Mouse (Mus musculus): ENCODE data around the gene Frmd4b.
"Not testable (repeated sequence)": the region's sequence is repeated elsewhere in the genome, so short reads cannot be mapped to it uniquely, and the experiment has no call there.

Frmd4b gene

DNA sequence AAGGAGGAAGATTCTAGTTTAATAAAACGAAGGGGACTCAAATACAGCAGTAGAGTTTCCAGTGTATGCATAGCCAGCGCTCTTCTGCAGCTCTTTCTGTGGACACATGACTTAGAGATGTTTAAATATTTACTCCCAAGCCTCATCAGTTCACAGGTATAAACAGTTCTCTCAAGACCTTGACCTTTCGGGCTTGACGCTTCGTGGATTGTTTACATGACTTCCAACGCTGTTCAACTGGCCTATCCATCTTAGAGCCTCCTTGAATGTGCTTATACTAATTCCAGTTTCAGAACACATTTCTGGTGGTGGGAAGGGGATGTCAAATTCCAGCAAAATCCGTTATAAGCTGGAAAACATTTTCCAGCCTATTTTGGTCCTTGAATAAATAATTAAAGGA, 203.9 kb downstream of the Frmd4b start:
- DNase-seq (ENCODE audit: low spot score) = no peak

- no peak for DNase-seq (ENCODE audit: low spot score)
These were observed 204.9 kb downstream of the Frmd4b start for GRCm38 (mm10) chr6:97412403-97412802.

DNA sequence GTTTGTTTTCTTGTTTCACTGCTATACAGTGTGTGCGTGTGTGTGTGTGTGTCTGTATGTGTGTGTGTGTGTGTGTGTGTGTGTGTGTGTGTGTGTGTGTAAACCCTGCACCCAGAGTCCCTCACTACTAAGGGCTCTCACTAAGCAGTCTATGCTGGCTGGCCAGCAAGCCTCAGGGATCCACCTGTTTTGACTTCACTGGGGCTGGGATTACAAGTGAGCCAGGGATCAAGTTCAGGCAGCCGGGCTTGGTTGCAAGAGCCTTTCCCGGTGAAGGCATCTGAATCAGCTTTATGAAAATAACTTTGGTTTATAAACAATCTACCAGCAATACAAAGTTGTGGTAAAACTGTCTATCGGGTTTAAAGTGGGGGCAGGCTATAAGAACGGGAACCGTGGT, 206.0 kb downstream of the Frmd4b start:
- DNase-seq (ENCODE audit: low spot score) = no peak

- no peak for DNase-seq (ENCODE audit: low spot score)
These were observed 207.7 kb downstream of the Frmd4b start for GRCm38 (mm10) chr6:97409467-97410239.

DNA sequence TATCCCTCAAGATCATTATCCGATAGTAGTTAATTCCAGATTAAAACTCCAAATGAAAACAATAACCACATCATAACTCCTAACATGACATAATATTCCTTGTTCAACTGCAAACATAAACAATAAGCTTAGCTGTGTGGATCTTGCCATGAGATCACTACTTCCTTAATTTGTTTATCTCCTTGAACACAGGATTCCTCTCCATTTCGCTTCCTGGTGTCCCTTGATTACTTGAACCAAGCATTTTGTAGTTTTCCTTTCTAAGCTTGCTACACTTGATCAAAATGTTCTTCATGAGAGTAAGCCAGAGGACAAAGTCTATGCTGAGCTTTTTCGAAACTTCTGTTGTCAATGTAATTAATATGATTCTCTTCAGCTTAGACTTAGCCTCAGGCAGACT, 209.4 kb downstream of the Frmd4b start:
- DNase-seq (ENCODE audit: low spot score) = no peak

DNA sequence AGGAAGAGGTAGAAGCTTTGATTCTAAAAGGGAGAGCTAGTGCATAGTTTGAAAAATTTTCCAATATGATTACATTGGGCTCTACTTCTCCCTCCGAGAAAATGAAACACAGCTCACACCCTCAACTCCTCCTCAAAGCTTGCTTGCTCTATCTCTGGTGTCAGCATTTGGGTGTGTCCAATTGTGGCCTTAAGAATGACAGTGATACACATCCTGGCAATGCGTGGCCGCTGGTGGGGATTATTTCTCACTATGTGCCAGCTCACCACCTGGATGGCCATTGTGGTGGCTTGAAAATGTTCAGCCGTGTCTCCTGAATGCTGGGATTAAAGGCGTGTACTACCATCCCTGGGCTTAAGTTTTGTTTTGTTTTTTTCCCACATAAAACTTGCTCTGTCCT, 209.9 kb downstream of the Frmd4b start:
- DNase-seq (ENCODE audit: low spot score) = no peak

- no peak for DNase-seq (ENCODE audit: low spot score)
These were observed 212.0 kb downstream of the Frmd4b start for GRCm38 (mm10) chr6:97405311-97405710.

- DNase-seq (ENCODE audit: low spot score) = no peak
These were observed 214.4 kb downstream of the Frmd4b start for GRCm38 (mm10) chr6:97402822-97403472.

DNA sequence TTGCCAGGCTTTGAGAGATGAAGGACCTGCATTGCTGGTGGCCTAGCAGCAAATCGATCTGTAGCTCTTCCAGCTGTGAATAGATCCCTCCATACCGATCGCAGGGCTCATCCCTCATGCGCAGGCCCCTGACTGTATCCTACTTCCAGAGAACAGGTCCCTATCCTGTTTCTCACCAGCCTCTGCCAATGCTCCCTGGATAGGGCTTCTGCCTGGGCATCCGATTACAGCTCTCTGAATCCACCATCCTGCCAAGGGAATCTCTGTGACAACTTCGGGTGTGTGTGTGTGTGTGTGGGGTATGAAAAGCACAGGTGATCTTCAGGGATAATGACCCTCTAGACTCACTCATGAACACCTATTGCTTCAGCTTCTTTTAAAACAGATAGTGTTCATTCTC, 216.9 kb downstream of the Frmd4b start:
- no peak for DNase-seq (ENCODE audit: low spot score)

- no peak for DNase-seq (ENCODE audit: low spot score)
These were observed 219.4 kb downstream of the Frmd4b start for GRCm38 (mm10) chr6:97397935-97398334.

DNA sequence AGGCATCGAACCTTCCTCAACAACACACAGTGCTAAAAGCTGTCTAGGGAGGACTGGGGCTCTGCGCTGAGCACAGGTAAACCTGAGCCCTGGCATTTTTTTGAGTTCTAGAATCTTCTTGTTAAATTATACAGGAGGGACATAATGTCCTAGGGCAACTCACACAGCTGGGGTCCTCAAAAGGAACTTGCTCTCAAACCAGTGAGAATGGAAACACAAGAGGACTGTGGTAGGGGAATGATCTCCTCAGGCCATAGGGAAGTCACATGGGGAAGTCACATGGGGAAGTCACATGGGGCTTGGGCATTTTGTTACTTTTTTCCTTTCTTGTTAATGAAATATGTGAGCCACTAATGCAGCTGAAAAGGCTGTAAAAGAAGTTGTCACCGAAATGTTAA, 220.4 kb downstream of the Frmd4b start:
- DNase-seq (ENCODE audit: low spot score) = no peak

GRCm38 (mm10) chr6:97396351-97396956, 220.9 kb downstream of the Frmd4b start:
- peak; percentile 50 for DNase-seq (ENCODE audit: low spot score)

DNA sequence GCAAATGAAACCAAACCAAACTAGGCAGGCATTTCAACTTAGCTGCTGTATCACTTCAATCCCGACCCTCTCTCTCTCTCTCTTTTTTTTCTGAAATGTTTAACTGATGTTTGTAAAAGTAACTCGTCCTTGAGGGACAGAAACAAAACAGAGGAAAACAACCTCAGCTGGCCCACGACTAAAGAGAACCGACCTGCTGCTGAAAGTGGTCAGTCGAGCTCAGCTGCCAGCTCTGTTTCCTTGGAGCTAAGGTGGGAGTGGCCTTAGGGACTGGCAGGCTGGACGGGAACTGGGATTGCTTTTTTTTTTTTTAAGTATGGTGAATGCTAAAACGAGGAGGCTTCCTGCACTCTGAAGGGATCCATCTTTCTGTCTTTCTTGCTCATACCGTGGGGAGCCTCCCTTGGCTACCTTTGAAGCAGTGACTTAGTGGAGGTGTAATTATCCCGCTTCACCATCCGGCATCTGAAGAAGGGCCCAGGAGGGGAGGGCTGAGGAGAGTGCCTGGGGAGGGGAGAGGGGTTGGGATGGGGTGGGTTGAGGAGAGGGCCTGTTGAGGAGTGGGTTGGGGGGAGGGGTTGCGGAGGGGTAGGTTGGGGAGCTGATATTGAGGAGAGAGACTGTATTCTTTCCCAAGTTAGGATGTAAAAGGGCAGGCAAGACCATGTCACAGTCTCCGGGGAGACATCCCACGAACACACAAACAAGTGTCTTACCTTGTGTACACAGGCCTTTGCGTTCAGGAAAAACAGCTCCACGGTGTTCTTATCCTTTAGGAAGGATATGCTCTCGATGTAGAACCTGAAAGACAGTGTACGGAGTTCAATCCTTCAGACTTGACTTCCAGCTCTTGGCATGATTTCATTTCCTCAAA, 221.6 kb downstream of the Frmd4b start:
- peak; percentile 50 for DNase-seq (ENCODE audit: low spot score)

DNA sequence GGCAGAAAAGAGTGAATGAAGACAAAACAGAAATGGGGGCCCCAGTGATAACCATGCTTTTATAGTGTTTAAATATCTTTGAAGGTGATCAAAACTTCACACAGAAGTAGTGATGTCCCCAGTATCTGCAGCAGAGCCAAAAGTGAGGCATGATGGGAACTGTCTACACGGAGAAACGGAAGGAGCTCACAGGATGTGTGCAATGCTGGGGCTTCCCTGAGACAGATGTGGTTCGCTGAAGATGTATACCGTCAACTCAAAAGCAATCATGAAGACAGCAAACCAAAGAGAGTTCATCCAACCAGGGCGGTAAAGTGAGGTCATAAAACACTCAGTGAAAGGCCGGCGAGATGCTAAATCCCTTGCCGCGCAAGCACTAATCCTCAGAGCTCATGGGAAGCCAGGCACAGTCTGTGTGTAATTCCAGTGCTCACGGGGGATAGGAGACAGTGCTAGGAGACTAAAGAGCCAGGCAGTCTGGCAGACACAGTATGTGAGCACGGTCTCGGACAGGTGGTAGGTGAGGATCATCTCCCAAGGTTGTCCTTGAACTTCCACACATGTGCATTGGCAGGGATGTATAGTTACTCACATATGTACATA, 222.8 kb downstream of the Frmd4b start:
- peak; percentile 21 for DNase-seq (ENCODE audit: low spot score)

GRCm38 (mm10) chr6:97392912-97393311, 224.4 kb downstream of the Frmd4b start:
- no peak for DNase-seq (ENCODE audit: low spot score)

- DNase-seq (ENCODE audit: low spot score) = no peak
These were observed 230.0 kb downstream of the Frmd4b start for GRCm38 (mm10) chr6:97387388-97387787.

- DNase-seq (ENCODE audit: low spot score) = no peak
These were observed 232.4 kb downstream of the Frmd4b start for GRCm38 (mm10) chr6:97384918-97385317.

DNA sequence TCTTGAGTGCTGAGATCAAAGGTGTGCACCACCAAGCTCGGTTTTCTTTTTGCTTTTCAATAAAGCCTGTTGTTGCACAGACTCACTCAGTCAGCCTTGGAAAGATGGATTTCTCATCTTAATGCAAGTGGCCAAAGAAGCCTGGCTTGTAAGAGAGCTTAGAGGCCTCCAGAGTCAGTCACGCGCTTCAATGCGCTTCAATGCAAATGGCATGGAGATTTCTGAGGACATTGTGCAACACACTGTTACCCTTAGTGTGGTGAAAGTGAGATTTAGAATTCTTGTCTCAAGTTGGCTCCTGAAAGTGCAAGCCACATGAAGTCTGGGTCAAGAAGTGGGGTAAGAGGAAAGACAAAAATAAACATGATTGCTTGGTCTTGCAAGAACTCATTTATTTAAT, 236.1 kb downstream of the Frmd4b start:
- no peak for DNase-seq (ENCODE audit: low spot score)

DNA sequence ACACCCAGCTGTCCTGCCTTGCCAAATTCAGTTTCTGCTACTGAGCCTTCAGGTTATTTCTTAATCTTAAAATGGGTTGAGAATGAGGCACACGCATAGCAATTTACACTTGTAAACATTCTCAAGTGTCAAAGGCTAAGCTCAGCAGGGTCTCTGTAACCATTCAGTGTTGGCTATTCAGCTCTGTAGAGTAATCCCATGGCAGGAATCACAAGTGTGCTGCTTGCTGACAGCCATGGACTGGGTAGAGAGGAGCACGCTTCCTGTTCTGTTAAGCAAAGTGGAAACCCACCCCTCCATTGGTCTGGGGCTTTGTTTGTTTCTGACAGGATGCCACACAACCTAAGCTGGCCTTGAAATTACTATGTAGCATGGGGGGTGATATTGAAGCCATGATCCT, 246.4 kb downstream of the Frmd4b start:
- no peak for DNase-seq (ENCODE audit: low spot score)

DNA sequence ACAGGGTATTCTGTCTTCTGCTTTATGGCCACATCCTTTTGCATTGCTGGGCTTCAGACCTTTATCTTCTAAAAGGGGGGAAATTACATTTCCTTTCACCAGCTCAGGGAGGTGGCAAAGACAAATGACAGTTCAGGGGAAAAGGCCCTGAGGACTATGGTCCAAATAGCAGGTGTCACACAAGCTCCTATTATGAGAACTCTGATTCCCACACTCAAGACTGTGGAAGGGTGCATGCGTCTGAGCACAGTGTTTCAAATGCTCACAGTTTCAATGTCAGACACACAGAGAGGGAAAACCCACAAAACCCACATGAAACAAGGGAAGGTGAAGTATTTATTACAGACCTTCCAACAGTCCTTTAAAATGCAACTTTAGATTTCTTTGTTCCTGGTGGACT, 246.9 kb downstream of the Frmd4b start:
- no peak for DNase-seq (ENCODE audit: low spot score)

- DNase-seq (ENCODE audit: low spot score) = no peak
These were observed 253.5 kb downstream of the Frmd4b start for GRCm38 (mm10) chr6:97363846-97364245.

DNA sequence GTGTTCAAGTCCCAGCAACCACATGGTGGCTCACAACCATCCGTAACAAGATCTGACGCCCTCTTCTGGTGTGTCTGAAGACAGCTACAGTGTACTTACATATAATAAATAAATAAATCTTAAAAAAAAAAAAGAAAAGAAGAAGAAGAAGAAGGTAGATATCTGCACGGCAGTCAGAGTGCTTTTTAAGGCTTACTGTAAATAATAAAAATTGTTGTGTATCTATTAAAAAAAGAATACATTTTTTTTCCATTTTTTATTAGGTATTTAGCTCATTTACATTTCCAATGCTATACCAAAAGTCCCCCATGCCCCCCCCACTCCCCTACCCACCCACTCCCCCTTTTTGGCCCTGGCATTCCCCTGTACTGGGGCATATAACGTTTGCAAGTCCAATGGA, 259.7 kb downstream of the Frmd4b start:
- not testable (repeated sequence) for DNase-seq (ENCODE audit: low spot score)

All from retina, embryonic 14.5 days (tissue).